In the genomic region with DNA sequence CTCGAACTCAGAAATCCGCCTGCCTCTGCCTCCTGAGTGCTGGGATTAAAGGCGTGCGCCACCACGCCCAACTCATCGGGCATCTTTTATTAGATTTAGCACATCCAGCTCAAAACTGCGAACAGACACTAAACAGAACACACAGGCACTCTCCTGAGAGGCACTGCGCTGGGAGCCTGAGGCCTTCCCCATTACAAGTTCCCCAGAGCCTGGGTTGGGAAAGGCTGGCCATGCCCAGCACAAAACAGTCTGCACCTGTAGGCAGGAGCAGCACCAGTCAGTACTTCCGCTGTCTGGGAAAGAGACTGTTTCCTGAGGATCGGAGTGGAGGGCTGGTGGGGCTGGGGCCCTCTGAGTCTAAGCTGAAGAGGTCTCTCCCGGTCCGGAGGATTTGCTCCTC, we compare ENCODE assay signal across 9 mouse cellular contexts. TPM values are rescaled to one million over a fixed set of nuclear protein-coding genes. Genes with fewer than 3 reads are reported as not detected.
DNase-seq lines count a peak whose midpoint lies in the region; ATAC-seq and TF ChIP-seq lines count a peak whose summit lies in the region.
"Had no signal": no experiment of that assay in that cellular context is flagged by ENCODE, and none has a peak within 500 bp of the region (broad histone marks: within the 10 kb centered on the region; RNA-seq: fewer than 3 reads in every experiment).

No protein-coding gene starts in this region.

- H3K4me1 ChIP-seq in forebrain, embryonic 13.5 days = peaks cover 52% of the 10 kb centered on the region
- peaks cover 9% of the 10 kb centered on the region for H3K4me1 ChIP-seq in forebrain, embryonic 11.5 days (replicated peaks; ENCODE audit: control insufficient read depth, insufficient read depth, low read length)
- peaks cover 5% of the 10 kb centered on the region for H3K4me1 ChIP-seq in lung, embryonic 14.5 days (ENCODE audit: insufficient read depth)
- H3K4me1 ChIP-seq in lung, adult 2 months (ENCODE audit: control insufficient read depth, insufficient read depth, low read length) = peaks cover 15% of the 10 kb centered on the region
- H3K4me1 ChIP-seq in heart, embryonic 15.5 days (replicated peaks) = peaks cover 46% of the 10 kb centered on the region

- H3K79me2 ChIP-seq in myocyte (ENCODE audit: control insufficient read depth, insufficient read depth) = peaks cover 40% of the 10 kb centered on the region

- 96% methylated on average over 12 of the region's 12 CpGs for WGBS in forebrain, embryonic 13.5 days
- 92% methylated on average over 12 of the region's 12 CpGs for WGBS in forebrain, embryonic 11.5 days
- WGBS in lung, embryonic 14.5 days = 92% methylated on average over 12 of the region's 12 CpGs
- 87% methylated on average over 12 of the region's 12 CpGs for WGBS in lung, adult 2 months
- 84% methylated on average over 12 of the region's 12 CpGs for WGBS in heart, embryonic 15.5 days

- no peaks in the 10 kb centered on the region for H3K27me3 ChIP-seq in forebrain, embryonic 13.5 days
- H3K27me3 ChIP-seq in forebrain, embryonic 11.5 days (ENCODE audit: control insufficient read depth, insufficient read depth, low read length) = no peaks in the 10 kb centered on the region
- H3K27me3 ChIP-seq in lung, embryonic 14.5 days (ENCODE audit: insufficient read depth, low read length) = no peaks in the 10 kb centered on the region
- H3K27me3 ChIP-seq in heart, embryonic 15.5 days = no peaks in the 10 kb centered on the region
- no peaks in the 10 kb centered on the region for H3K27me3 ChIP-seq in myocyte (ENCODE audit: control insufficient read depth, insufficient read depth, insufficient read length)

- H3K9ac ChIP-seq in forebrain, embryonic 13.5 days = peak overlapping the region; percentile 12; the same call in 1 of the 2 replicates
- H3K9ac ChIP-seq in forebrain, embryonic 11.5 days (ENCODE audit: low read length) = no peak overlapping the region
- no peak overlapping the region for H3K9ac ChIP-seq in lung, embryonic 14.5 days
- H3K9ac ChIP-seq in heart, embryonic 15.5 days = no peak overlapping the region

- H3ac ChIP-seq in myocyte (ENCODE audit: control insufficient read depth, insufficient read length) = no peak overlapping the region

- no peak for TF ChIP-seq POLR2A in lung, adult 2 months (IDR thresholded peaks at IDR 0.05; ENCODE audit: borderline replicate concordance, extremely low read depth, low read depth, low read length)
- TF ChIP-seq POLR2A in myocyte (IDR thresholded peaks at IDR 0.05; ENCODE audit: insufficient read length, low read depth) = no peak

- no peak for TF ChIP-seq CTCF in lung, embryonic 14.5 days (IDR thresholded peaks at IDR 0.05; ENCODE audit: low read depth)
- no peak for TF ChIP-seq CTCF in lung, adult 2 months (IDR thresholded peaks at IDR 0.05; ENCODE audit: insufficient read depth, low read length)

- DNase-seq in forebrain, embryonic 11.5 days (ENCODE audit: low spot score) = no peak
- no peak for DNase-seq in lung, embryonic 14.5 days
- no peak for DNase-seq in lung, adult 2 months
- no peak for DNase-seq in left cerebral cortex, adult 11 months (ENCODE audit: low spot score)

- H3K27ac ChIP-seq in forebrain, embryonic 13.5 days = no peak overlapping the region
- H3K27ac ChIP-seq in forebrain, embryonic 11.5 days (ENCODE audit: low read depth, low read length) = no peak overlapping the region
- H3K27ac ChIP-seq in lung, embryonic 14.5 days (ENCODE audit: low read depth) = no peak overlapping the region
- H3K27ac ChIP-seq in heart, embryonic 15.5 days = no peak overlapping the region

- H3K9me3 ChIP-seq in forebrain, embryonic 13.5 days (replicated peaks) = no peaks in the 10 kb centered on the region
- no peaks in the 10 kb centered on the region for H3K9me3 ChIP-seq in forebrain, embryonic 11.5 days (ENCODE audit: control insufficient read depth, low read length)
- no peaks in the 10 kb centered on the region for H3K9me3 ChIP-seq in lung, embryonic 14.5 days (ENCODE audit: low read depth, low read length)
- H3K9me3 ChIP-seq in heart, embryonic 15.5 days (replicated peaks) = no peaks in the 10 kb centered on the region

- no peak overlapping the region for H3K4me3 ChIP-seq in forebrain, embryonic 13.5 days
- H3K4me3 ChIP-seq in forebrain, embryonic 11.5 days (ENCODE audit: low read depth, low read length) = no peak overlapping the region
- peak overlapping the region; percentile 73; the same call in 1 of the 2 replicates for H3K4me3 ChIP-seq in lung, embryonic 14.5 days (ENCODE audit: low read depth, low read length)
- no peak overlapping the region for H3K4me3 ChIP-seq in lung, adult 2 months (replicated peaks; ENCODE audit: extremely low read depth, low read depth, low read length)
- H3K4me3 ChIP-seq in heart, embryonic 15.5 days = no peak overlapping the region
- H3K4me3 ChIP-seq in myocyte = peak overlapping the region; percentile 54

- ATAC-seq in forebrain, embryonic 13.5 days = no peak
- ATAC-seq in forebrain, embryonic 11.5 days (replicated peaks; ENCODE audit: low FRiP score) = no peak
- no peak for ATAC-seq in lung, embryonic 14.5 days (ENCODE audit: insufficient read depth)
- ATAC-seq in heart, embryonic 15.5 days (replicated peaks; ENCODE audit: insufficient number of reproducible peaks, insufficient read depth, low FRiP score, low read depth) = no peak
- ATAC-seq in megakaryocyte-erythroid progenitor cell, adult 5-6 weeks (replicated peaks; ENCODE audit: low FRiP score, low TSS enrichment, poor library complexity, severe bottlenecking) = no peak

- H3K36me3 ChIP-seq in forebrain, embryonic 13.5 days (ENCODE audit: poor library complexity, severe bottlenecking) = peaks cover 36% of the 10 kb centered on the region
- peaks cover 2% of the 10 kb centered on the region for H3K36me3 ChIP-seq in forebrain, embryonic 11.5 days (ENCODE audit: control insufficient read depth, insufficient read depth, low read length)
- H3K36me3 ChIP-seq in lung, embryonic 14.5 days (ENCODE audit: insufficient read depth) = peaks cover 47% of the 10 kb centered on the region
- H3K36me3 ChIP-seq in heart, embryonic 15.5 days = peaks cover 11% of the 10 kb centered on the region; the same call in 1 of the 2 replicates
- no peaks in the 10 kb centered on the region for H3K36me3 ChIP-seq in myocyte (ENCODE audit: control insufficient read depth, insufficient read depth)

- H3K4me2 ChIP-seq in forebrain, embryonic 13.5 days = peak overlapping the region; percentile 99
- no peak overlapping the region for H3K4me2 ChIP-seq in forebrain, embryonic 11.5 days (ENCODE audit: low read depth, low read length, severe bottlenecking)
- H3K4me2 ChIP-seq in lung, embryonic 14.5 days = peak overlapping the region; percentile 87
- H3K4me2 ChIP-seq in heart, embryonic 15.5 days = peak overlapping the region; percentile 88
- H3K4me2 ChIP-seq in myocyte (ENCODE audit: low read depth) = peak overlapping the region; percentile 77

RNA-seq across cellular contexts. Expression of gene Mvp, which starts 0.6 kb away (rescaled TPM):
- 2.5 and 3.2 TPM in 2 replicates for polyA plus RNA-seq in forebrain, embryonic 13.5 days (2015; fragmentation: Nextera tagmentation; extraction: Ambion mirVana)
- 3.9 and 4.4 TPM in 2 replicates for polyA plus RNA-seq in forebrain, embryonic 11.5 days (2014; fragmentation: Nextera tagmentation; extraction: Ambion mirVana)
- polyA plus RNA-seq in lung, embryonic 14.5 days (2014; fragmentation: Nextera tagmentation; extraction: Ambion mirVana) = 7.7 and 8.0 TPM in 2 replicates
- polyA plus RNA-seq in lung, adult 2 months (2012; rRNA removed) = 82.2 and 125 TPM in 2 replicates
- 14.5 and 18.1 TPM in 2 replicates for polyA plus RNA-seq in heart, embryonic 15.5 days (2015; fragmentation: Nextera tagmentation; extraction: Ambion mirVana)
- 111 TPM for polyA plus RNA-seq in myocyte (2012; fragmentation: generic; extraction: Trizol)
- 5.6 and 7.9 TPM in 2 replicates for total RNA-seq in megakaryocyte-erythroid progenitor cell, adult 5-6 weeks (2014; fragmentation: Nextera tagmentation)
- 13.5 and 19.7 TPM in 2 replicates for total RNA-seq in megakaryocyte-erythroid progenitor cell, adult 5-6 weeks (2017)

RNA-seq across cellular contexts. Expression of gene Pagr1b, which starts 1.3 kb away (rescaled TPM):
- polyA plus RNA-seq in forebrain, embryonic 13.5 days (2015; fragmentation: Nextera tagmentation; extraction: Ambion mirVana) = 0.65 and 1.0 TPM in 2 replicates
- not detected in 2 replicates for polyA plus RNA-seq in forebrain, embryonic 11.5 days (2014; fragmentation: Nextera tagmentation; extraction: Ambion mirVana)
- 0.85 TPM in 1 of 2 replicates, not detected in the other for polyA plus RNA-seq in lung, embryonic 14.5 days (2014; fragmentation: Nextera tagmentation; extraction: Ambion mirVana)
- polyA plus RNA-seq in lung, adult 2 months (2012; rRNA removed) = 2.6 and 2.8 TPM in 2 replicates
- 0.74 TPM in 1 of 2 replicates, not detected in the other for polyA plus RNA-seq in heart, embryonic 15.5 days (2015; fragmentation: Nextera tagmentation; extraction: Ambion mirVana)
- 0.95 TPM for polyA plus RNA-seq in myocyte (2012; fragmentation: generic; extraction: Trizol)
- total RNA-seq in megakaryocyte-erythroid progenitor cell, adult 5-6 weeks (2014; fragmentation: Nextera tagmentation) = 0.66 TPM in 1 of 2 replicates, not detected in the other
- 4.5 and 8.7 TPM in 2 replicates for total RNA-seq in megakaryocyte-erythroid progenitor cell, adult 5-6 weeks (2017)
- total RNA-seq: heart, adult 18-20 months had no signal

RNA-seq across cellular contexts. Expression of gene Pagr1a, which starts 2.2 kb away (rescaled TPM):
- polyA plus RNA-seq in forebrain, embryonic 13.5 days (2015; fragmentation: Nextera tagmentation; extraction: Ambion mirVana) = 41.7 and 74.5 TPM in 2 replicates
- polyA plus RNA-seq in forebrain, embryonic 11.5 days (2014; fragmentation: Nextera tagmentation; extraction: Ambion mirVana) = 60.5 and 72.4 TPM in 2 replicates
- polyA plus RNA-seq in lung, embryonic 14.5 days (2014; fragmentation: Nextera tagmentation; extraction: Ambion mirVana) = 21.9 and 44.5 TPM in 2 replicates
- polyA plus RNA-seq in lung, adult 2 months (2012; rRNA removed) = 5.7 and 7.5 TPM in 2 replicates
- 59.7 and 73.1 TPM in 2 replicates for polyA plus RNA-seq in heart, embryonic 15.5 days (2015; fragmentation: Nextera tagmentation; extraction: Ambion mirVana)
- 8.1 TPM for polyA plus RNA-seq in myocyte (2012; fragmentation: generic; extraction: Trizol)
- total RNA-seq in megakaryocyte-erythroid progenitor cell, adult 5-6 weeks (2014; fragmentation: Nextera tagmentation) = 62.5 and 66.9 TPM in 2 replicates
- 24.5 TPM in 1 of 2 replicates, not detected in the other for total RNA-seq in megakaryocyte-erythroid progenitor cell, adult 5-6 weeks (2017)

RNA-seq across cellular contexts. Expression of gene Gm42742, which starts 5.9 kb away (rescaled TPM):
- polyA plus RNA-seq in forebrain, embryonic 13.5 days (2015; fragmentation: Nextera tagmentation; extraction: Ambion mirVana) = 41.1 and 88.0 TPM in 2 replicates
- polyA plus RNA-seq in forebrain, embryonic 11.5 days (2014; fragmentation: Nextera tagmentation; extraction: Ambion mirVana) = 60.9 and 64.7 TPM in 2 replicates
- polyA plus RNA-seq in lung, embryonic 14.5 days (2014; fragmentation: Nextera tagmentation; extraction: Ambion mirVana) = 37.4 and 54.0 TPM in 2 replicates
- polyA plus RNA-seq in lung, adult 2 months (2012; rRNA removed) = 26.5 and 38.8 TPM in 2 replicates
- polyA plus RNA-seq in heart, embryonic 15.5 days (2015; fragmentation: Nextera tagmentation; extraction: Ambion mirVana) = 15.7 and 16.6 TPM in 2 replicates
- 37.7 TPM for polyA plus RNA-seq in myocyte (2012; fragmentation: generic; extraction: Trizol)
- 0.47 and 3.3 TPM in 2 replicates for total RNA-seq in megakaryocyte-erythroid progenitor cell, adult 5-6 weeks (2014; fragmentation: Nextera tagmentation)
- 22.6 TPM in 1 of 2 replicates, not detected in the other for total RNA-seq in megakaryocyte-erythroid progenitor cell, adult 5-6 weeks (2017)

RNA-seq across cellular contexts. Expression of gene Prrt2, which starts 6.0 kb away (rescaled TPM):
- 6.8 and 8.3 TPM in 2 replicates for polyA plus RNA-seq in forebrain, embryonic 13.5 days (2015; fragmentation: Nextera tagmentation; extraction: Ambion mirVana)
- polyA plus RNA-seq in forebrain, embryonic 11.5 days (2014; fragmentation: Nextera tagmentation; extraction: Ambion mirVana) = 9.6 and 10.3 TPM in 2 replicates
- polyA plus RNA-seq in lung, embryonic 14.5 days (2014; fragmentation: Nextera tagmentation; extraction: Ambion mirVana) = 4.7 and 5.9 TPM in 2 replicates
- polyA plus RNA-seq in lung, adult 2 months (2012; rRNA removed) = 8.1 and 9.8 TPM in 2 replicates
- 1.9 and 4.1 TPM in 2 replicates for polyA plus RNA-seq in heart, embryonic 15.5 days (2015; fragmentation: Nextera tagmentation; extraction: Ambion mirVana)
- not detected for polyA plus RNA-seq in myocyte (2012; fragmentation: generic; extraction: Trizol)
- 0.74 and 2.0 TPM in 2 replicates for total RNA-seq in megakaryocyte-erythroid progenitor cell, adult 5-6 weeks (2014; fragmentation: Nextera tagmentation)
- 0.80 and 2.3 TPM in 2 replicates for total RNA-seq in megakaryocyte-erythroid progenitor cell, adult 5-6 weeks (2017)

Comparison
In these comparisons a context has a peak if more than half of its experiments do, and no peak if none do; other contexts are left out.
1. H3K4me3 ChIP-seq: peak in lung, embryonic 14.5 days (single experiment) and myocyte (single experiment); none in forebrain, embryonic 13.5 days (single experiment), forebrain, embryonic 11.5 days (single experiment), lung, adult 2 months (single experiment) and heart, embryonic 15.5 days (single experiment).